ENCODE assay signal across 20 mouse cellular contexts in genomic region chr16:24965091-24965490, GRCm38 (mm10).
"Had no signal": no experiment of that assay in that cellular context is flagged by ENCODE, and none has a peak within 500 bp of the region (broad histone marks: within the 10 kb centered on the region; RNA-seq: fewer than 3 reads in every experiment).

No protein-coding gene starts in this region.

- H3K4me1 ChIP-seq: midbrain, embryonic 12.5 days; neural tube, embryonic 13.5 days; stomach, embryonic 15.5 days had no signal

- H3K27me3 ChIP-seq: midbrain, embryonic 12.5 days; neural tube, embryonic 13.5 days; neural tube, embryonic 15.5 days; stomach, embryonic 15.5 days had no signal

- H3K36me3 ChIP-seq: midbrain, embryonic 10.5 days; midbrain, embryonic 12.5 days; neural tube, embryonic 13.5 days; neural tube, embryonic 15.5 days; stomach, embryonic 15.5 days had no signal

- H3K4me3 ChIP-seq: midbrain, embryonic 10.5 days; midbrain, embryonic 12.5 days; myocyte; neural tube, embryonic 13.5 days; neural tube, embryonic 15.5 days; stomach, embryonic 15.5 days had no signal

- ATAC-seq: midbrain, embryonic 16.5 days had no signal

- H3K27ac ChIP-seq: midbrain, embryonic 10.5 days; midbrain, embryonic 12.5 days; neural tube, embryonic 13.5 days; neural tube, embryonic 15.5 days; stomach, embryonic 15.5 days; stomach, postnatal 0 days had no signal

- H3K9me3 ChIP-seq: midbrain, embryonic 10.5 days; midbrain, embryonic 12.5 days; neural tube, embryonic 13.5 days; neural tube, embryonic 15.5 days; stomach, embryonic 15.5 days had no signal

- DNase-seq: lung, adult 18-20 months; lung, embryonic 14.5 days; lung, postnatal 10 days; lung, postnatal 4 days; midbrain, embryonic 14.5 days; retina, postnatal 1 day; right cerebral cortex, adult 18-20 months; right cerebral cortex, postnatal 25 days; right cerebral cortex, postnatal 4 days; thymus, adult 2 months; thymus, postnatal 25 days; thymus, postnatal 4 days had no signal
